Mouse (Mus musculus) C2C12 (cell line): Measurements from ENCODE around the gene Praf2. TPM values are rescaled to one million over a fixed set of nuclear protein-coding genes. Genes with fewer than 3 reads are reported as not detected.

ENCODE experiments used
- H3K27me3 ChIP-seq: one replicate; pipeline ENCODE4 v1.6.1; 2011; ENCODE audit not compliant: control insufficient read depth, insufficient read depth, insufficient read length
- H3K36me3 ChIP-seq: one replicate; pipeline ENCODE4 v1.6.1; 2011; ENCODE audit not compliant: control insufficient read depth, insufficient read depth
- H3K4me3 ChIP-seq: one replicate; pipeline ENCODE4 v1.5.1; 2011; ENCODE audit warnings: mild to moderate bottlenecking, control low read depth; ENCODE audit not compliant: poor library complexity, insufficient read depth, severe bottlenecking
- H3K79me2 ChIP-seq: one replicate; pipeline ENCODE4 v1.6.1; 2011; ENCODE audit not compliant: control insufficient read depth, insufficient read depth
- H3K79me3 ChIP-seq: one replicate; pipeline ENCODE4 v1.6.1; 2011; ENCODE audit warnings: low read depth, control low read depth
- H3ac ChIP-seq: one replicate; pipeline ENCODE3; 2011; ENCODE audit warnings: low read depth; ENCODE audit not compliant: control insufficient read depth, insufficient read length
- CEBPB ChIP-seq: IDR thresholded peaks from one replicate; pipeline ENCODE4 v1.6.1; 2011; ENCODE audit warnings: low read depth, mild to moderate bottlenecking, control low read depth, moderate library complexity
- CTCF ChIP-seq: IDR thresholded peaks from one replicate; pipeline ENCODE4 v1.5.1; 2011; ENCODE audit not compliant: control insufficient read depth, insufficient read depth, insufficient read length
- FOSL1 ChIP-seq: IDR thresholded peaks from one replicate; pipeline ENCODE4 v1.8.0; 2011; ENCODE audit warnings: mild to moderate bottlenecking, low read length; ENCODE audit not compliant: poor library complexity, insufficient read depth, severe bottlenecking
- MAX ChIP-seq: IDR thresholded peaks from one replicate; pipeline ENCODE4 v1.6.1; 2011; ENCODE audit warnings: mild to moderate bottlenecking, control low read depth
- MYOD1 ChIP-seq: IDR thresholded peaks from one replicate; pipeline ENCODE4 v1.6.1; 2011; ENCODE audit warnings: low read depth; ENCODE audit not compliant: control insufficient read depth, insufficient read length
- MYOG ChIP-seq: IDR thresholded peaks from one replicate; pipeline ENCODE4 v1.6.1; 2011; ENCODE audit not compliant: control insufficient read depth, insufficient read length; ENCODE audit errors: extremely low read depth
- USF1 ChIP-seq: IDR thresholded peaks from one replicate; pipeline ENCODE4 v1.6.1; 2011; ENCODE audit warnings: low read depth, mild to moderate bottlenecking, control low read depth, moderate library complexity
- polyA plus RNA-seq: library from polyadenylated mRNA; unstranded; fragments of >200 nt; fragmentation: generic; extraction: Trizol; gene quantifications from one replicate; pipeline ENCODE4 v1.2.1, GENCODE M21; 2012; ENCODE audit warnings: missing spikeins

Praf2 gene
- polyA plus RNA-seq, 1 experiment, result 93.9 TPM

DNA sequence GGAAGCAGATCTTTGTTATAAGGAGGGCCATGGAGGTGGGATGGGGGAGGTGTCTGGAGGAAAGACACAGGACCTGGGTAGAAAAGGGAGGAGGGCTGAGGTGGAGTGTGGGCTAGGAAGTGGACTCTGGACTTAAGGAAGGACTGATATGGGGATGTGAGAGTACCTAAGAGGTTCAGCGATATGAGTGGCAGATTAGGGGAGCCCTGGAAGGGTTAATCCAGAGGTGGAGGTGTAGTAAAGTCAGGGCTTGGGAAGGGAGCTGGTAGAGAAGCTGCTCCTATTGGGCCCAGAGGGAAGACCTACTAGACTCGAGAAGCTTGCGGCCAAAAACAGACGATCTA, 655 bp downstream of the Praf2 start:
- Histone ChIP-seq H3ac (peak overlapping the region; percentile 76), H3K36me3 (no peaks in the 10 kb centered on the region)
- TF ChIP-seq USF1 (no peak), MYOD1 (no peak), MYOG (no peak), CTCF (no peak), FOSL1 (no peak), CEBPB (no peak), MAX (no peak)

GRCm38 (mm10) chrX:7733571-7734156, 5.4 kb downstream of the Praf2 start:
- Histone ChIP-seq H3ac (no peak overlapping the region), H3K36me3 (no peaks in the 10 kb centered on the region), H3K27me3 (no peaks in the 10 kb centered on the region), H3K79me2 (no peaks in the 10 kb centered on the region), H3K4me3 (no peak overlapping the region), H3K79me3 (no peaks in the 10 kb centered on the region)
- no peak for TF ChIP-seq MYOD1
- TF ChIP-seq USF1, result no peak
- TF ChIP-seq CEBPB, result no peak
- no peak for TF ChIP-seq CTCF
- TF ChIP-seq MAX, result no peak
- no peak for TF ChIP-seq MYOG
- TF ChIP-seq FOSL1, result no peak

More for the DNA sequence above, 655 bp downstream of the Praf2 start:
- H3K27me3 ChIP-seq, result no peaks in the 10 kb centered on the region
- H3K4me3 ChIP-seq, result peak overlapping the region; percentile 45
- no peaks in the 10 kb centered on the region for H3K79me2 ChIP-seq
- H3K79me3 ChIP-seq, result no peaks in the 10 kb centered on the region

DNA sequence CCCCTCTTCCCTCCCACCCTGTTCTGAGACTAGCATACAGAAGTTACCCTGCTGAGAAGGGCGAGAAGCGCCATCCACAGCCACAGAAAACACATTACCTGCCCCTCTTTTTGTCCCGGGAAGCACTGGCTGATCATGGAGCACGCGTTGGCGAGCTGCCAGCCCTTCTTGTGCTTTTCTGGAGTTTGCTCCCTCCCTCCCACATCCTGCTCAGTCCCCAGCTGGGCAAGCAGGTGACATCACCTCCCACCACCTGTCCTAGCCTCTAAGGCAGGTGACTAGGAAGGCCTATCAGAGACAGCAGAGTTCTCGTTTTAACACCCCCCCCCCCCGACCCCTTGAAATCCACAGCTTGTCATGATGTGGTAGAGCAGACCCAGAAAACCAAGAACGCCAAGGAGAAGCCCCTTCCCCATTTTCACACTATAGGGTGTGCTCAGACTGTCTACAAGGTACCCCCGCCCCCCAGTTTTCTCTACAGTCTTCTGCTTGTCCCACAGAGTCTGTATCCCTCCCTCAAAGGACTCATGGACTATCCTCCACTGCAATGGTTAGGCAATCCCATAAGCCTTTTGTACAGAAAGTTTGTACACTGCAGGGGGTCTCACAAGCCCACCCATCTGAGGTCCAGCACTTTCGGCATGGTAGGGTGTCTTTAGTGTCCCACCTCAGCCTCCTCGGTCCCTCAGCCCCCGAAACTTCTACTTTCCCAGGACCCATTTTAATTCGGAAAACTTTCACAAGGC, 11.3 kb downstream of the Praf2 start:
- Histone ChIP-seq H3K79me2 (no peaks in the 10 kb centered on the region), H3K4me3 (no peak overlapping the region), H3K79me3 (no peaks in the 10 kb centered on the region), H3K27me3 (no peaks in the 10 kb centered on the region), H3ac (no peak overlapping the region), H3K36me3 (no peaks in the 10 kb centered on the region)
- TF ChIP-seq MAX (no peak), CEBPB (no peak), CTCF (no peak), FOSL1 (no peak), USF1 (no peak), MYOD1 (no peak), MYOG (no peak)

GRCm38 (mm10) chrX:7740082-7740819, 12.0 kb downstream of the Praf2 start:
- no peak overlapping the region for H3K4me3 ChIP-seq
- H3K79me2 ChIP-seq, result no peaks in the 10 kb centered on the region
- no peaks in the 10 kb centered on the region for H3K79me3 ChIP-seq
- H3ac ChIP-seq, result no peak overlapping the region
- no peaks in the 10 kb centered on the region for H3K27me3 ChIP-seq
- H3K36me3 ChIP-seq, result no peaks in the 10 kb centered on the region
- TF ChIP-seq USF1 (no peak), CTCF (no peak), FOSL1 (no peak), MYOG (no peak), MYOD1 (no peak), MAX (no peak), CEBPB (no peak)

GRCm38 (mm10) chrX:7741103-7741502, 12.9 kb downstream of the Praf2 start:
- no peaks in the 10 kb centered on the region for H3K27me3 ChIP-seq
- H3K79me2 ChIP-seq, result no peaks in the 10 kb centered on the region
- H3K36me3 ChIP-seq, result no peaks in the 10 kb centered on the region
- H3ac ChIP-seq, result no peak overlapping the region
- H3K4me3 ChIP-seq, result no peak overlapping the region
- TF ChIP-seq CEBPB (no peak), USF1 (no peak), CTCF (no peak), FOSL1 (no peak), MYOG (no peak), MYOD1 (no peak), MAX (no peak)
- no peaks in the 10 kb centered on the region for H3K79me3 ChIP-seq
